8 mouse cellular contexts compared by ENCODE assay signal in the genomic region with DNA sequence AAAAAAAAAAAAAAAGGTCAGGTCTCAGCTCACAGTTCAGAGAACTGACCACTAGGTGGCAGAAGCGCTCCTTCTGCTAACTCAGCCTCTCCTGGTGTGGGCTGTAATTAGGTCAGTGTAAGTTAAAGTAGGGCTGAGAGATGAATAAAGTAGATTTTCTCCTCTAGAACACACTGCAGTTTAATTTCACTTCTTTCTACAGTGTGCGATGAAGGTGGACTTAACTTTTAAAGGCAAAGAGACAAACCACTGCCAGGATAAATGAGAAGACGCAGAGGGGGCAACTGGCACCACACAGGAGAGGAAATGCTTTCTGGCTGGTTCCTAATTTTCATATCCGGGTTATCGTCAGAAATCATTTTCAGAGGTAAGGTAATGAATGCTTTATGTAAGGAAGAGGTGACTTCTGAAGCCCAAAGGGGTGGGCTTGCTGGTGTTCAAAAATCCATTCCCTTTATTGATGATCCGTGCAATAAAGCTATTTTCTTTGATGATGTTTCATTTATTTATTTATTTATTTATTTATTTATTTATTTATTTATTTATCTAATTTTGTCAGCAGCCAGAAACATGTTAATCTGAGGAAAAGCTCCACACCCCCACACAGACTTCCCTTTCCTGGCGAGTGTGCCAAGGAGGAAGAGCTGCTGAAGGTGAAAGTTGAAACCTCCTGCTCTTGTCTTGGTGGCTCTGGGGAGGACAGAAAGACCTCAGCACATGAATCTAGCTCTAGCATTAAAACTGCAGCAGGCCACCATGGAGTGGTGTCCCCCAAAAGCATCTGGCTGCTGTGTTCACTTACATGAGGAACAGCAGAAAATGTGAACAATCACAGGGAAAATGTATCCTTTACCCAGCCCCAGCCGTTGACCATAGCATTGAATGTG.
A peak's percentile ranks its signal among the peaks of the same experiment; 100 is the strongest.
DNase-seq lines count a peak whose midpoint lies in the region; TF ChIP-seq lines count a peak whose summit lies in the region.

No protein-coding gene starts in this region.

- intact Hi-C loops in left cerebral cortex, adult 2 months (cut with DNase I), result loop anchor here (10.0 kb wide), 3 partner anchors 504 to 1914 kb away; no protein-coding TSS in a partner anchor

- peak; percentile 78 for DNase-seq in ZHBTc4 (ENCODE audit: low read depth, low spot score)
- peak; percentile 85 to 88 for DNase-seq in cerebellum, postnatal 36 days
- DNase-seq in gastrocnemius, adult 18-20 months (ENCODE audit: low spot score), result peak; percentile 74
- DNase-seq in hindlimb bud, embryonic 11.5 days (ENCODE audit: extremely low spot score, low read depth, low spot score), result peak; percentile 87
- DNase-seq in left cerebral cortex, adult 2 months (ENCODE audit: extremely low spot score in 1 of 2, low spot score in 2 of 2), result peak; percentile 67 to 76
- DNase-seq in retina, postnatal 7 days (ENCODE audit: low read depth, low spot score), result peak; percentile 77
- DNase-seq in urinary bladder, adult 18-20 months (ENCODE audit: low spot score in 2 of 2), result peak; percentile 51 to 52

- peak overlapping the region; percentile 27 for H3K4me3 ChIP-seq in left cerebral cortex, adult 2 months
- 0 out of 2 replicates have a peak overlapping the region, but pooled peaks have one; percentile 3 for H3K4me3 ChIP-seq in macrophage (ENCODE audit: inconsistent target)

- H3K79me2 ChIP-seq in macrophage (ENCODE audit: inconsistent target), result no peaks in the 10 kb centered on the region

- 28% methylated on average over 8 of the region's 8 CpGs for WGBS in macrophage (ENCODE audit: missing documents)

- peak; percentile 96 for TF ChIP-seq CTCF in left cerebral cortex, adult 2 months (IDR thresholded peaks at IDR 0.05)

- peak overlapping the region; percentile 76 for H3K27ac ChIP-seq in left cerebral cortex, adult 2 months
- 0 out of 2 replicates have a peak overlapping the region, but pooled peaks have one; percentile 21 for H3K27ac ChIP-seq in macrophage

- H3K36me3 ChIP-seq in macrophage (ENCODE audit: inconsistent target), result no peaks in the 10 kb centered on the region

Comparison
In these comparisons a context has a peak if more than half of its experiments do, and no peak if none do; other contexts are left out.
1. Peak in every context shown above with its lines: DNase-seq, H3K4me3 ChIP-seq and H3K27ac ChIP-seq.